Mouse (Mus musculus) lung, adult 2 months (tissue): Measurements from ENCODE around the gene Ccr3.

Experiments used
- CTCF ChIP-seq: fragments of 200-500 bp; IDR thresholded peaks from 2 replicates; pipeline ENCODE4 v1.5.1; 2011; ENCODE audit warnings: mild to moderate bottlenecking, low read length, control low read depth; ENCODE audit not compliant: insufficient read depth
- POLR2A ChIP-seq: fragments of 200-500 bp; IDR thresholded peaks from 2 replicates; pipeline ENCODE4 v1.6.1; 2011; ENCODE audit warnings: low read depth, mild to moderate bottlenecking, control low read depth, low read length, borderline replicate concordance; ENCODE audit errors: extremely low read depth

GRCm38 (mm10) chr9:124013270-124013669, 8.5 kb upstream of the Ccr3 start:
- TF ChIP-seq CTCF (no peak), POLR2A (no peak)
